Mouse (Mus musculus): ENCODE measurements around the gene Olfr432.
"Not testable (repeated sequence)": the region's sequence is repeated elsewhere in the genome, so short reads cannot be mapped to it uniquely, and the experiment has no call there.

Gene Olfr432

GRCm38 (mm10) chr1:174048893-174049292 lies at the start of gene Olfr432:
Gene Olfr432 (plus strand): TSS chr1:174049205.
- DNase-seq (ENCODE audit: low spot score), result no peak

GRCm38 (mm10) chr1:174004352-174005109 lies 44.5 kb upstream of the Olfr432 start:
- not testable (repeated sequence) for DNase-seq (ENCODE audit: low spot score)

- not testable (repeated sequence) for DNase-seq (ENCODE audit: low spot score)
These were observed 42.0 kb upstream of the Olfr432 start for GRCm38 (mm10) chr1:174007050-174007449.

GRCm38 (mm10) chr1:174031698-174032097 lies 17.3 kb upstream of the Olfr432 start, which contains the start of gene Ifi205:
Gene Ifi205 (minus strand): TSS chr1:174031810.
- no peak for DNase-seq (ENCODE audit: low spot score)

GRCm38 (mm10) chr1:174035841-174036240 lies 13.2 kb upstream of the Olfr432 start:
- DNase-seq (ENCODE audit: low spot score), result no peak

- DNase-seq (ENCODE audit: low spot score), result no peak
These were observed 10.5 kb upstream of the Olfr432 start for GRCm38 (mm10) chr1:174038480-174038879.

GRCm38 (mm10) chr1:174040523-174041177 lies 8.4 kb upstream of the Olfr432 start, which contains the start of gene Olfr433:
Gene Olfr433 (plus strand): TSS chr1:174040705.
- DNase-seq (ENCODE audit: low spot score), result no peak

- DNase-seq (ENCODE audit: low spot score), result not testable (repeated sequence)
These were observed 6.7 kb upstream of the Olfr432 start for GRCm38 (mm10) chr1:174042091-174042884.

GRCm38 (mm10) chr1:174044431-174044830 lies 4.6 kb upstream of the Olfr432 start:
- DNase-seq (ENCODE audit: low spot score), result no peak

- DNase-seq (ENCODE audit: low spot score), result not testable (repeated sequence)
These were observed 778 bp upstream of the Olfr432 start for GRCm38 (mm10) chr1:174048227-174048626.

GRCm38 (mm10) chr1:174049357-174049756 lies 352 bp downstream of the Olfr432 start:
- DNase-seq (ENCODE audit: low spot score), result not testable (repeated sequence)

- no peak for DNase-seq (ENCODE audit: low spot score)
These were observed 1.5 kb downstream of the Olfr432 start for GRCm38 (mm10) chr1:174050532-174050931.

GRCm38 (mm10) chr1:174051515-174051914 lies 2.5 kb downstream of the Olfr432 start:
- no peak for DNase-seq (ENCODE audit: low spot score)

- DNase-seq (ENCODE audit: low spot score), result no peak
These were observed 3.0 kb downstream of the Olfr432 start for GRCm38 (mm10) chr1:174051931-174052536.

GRCm38 (mm10) chr1:174052981-174053380 lies 4.0 kb downstream of the Olfr432 start:
- DNase-seq (ENCODE audit: low spot score), result no peak

GRCm38 (mm10) chr1:174055248-174055647 lies 6.2 kb downstream of the Olfr432 start:
- no peak for DNase-seq (ENCODE audit: low spot score)

- no peak for DNase-seq (ENCODE audit: low spot score)
These were observed 17.3 kb downstream of the Olfr432 start, which contains the start of gene Olfr430 for GRCm38 (mm10) chr1:174066305-174066704. Gene Olfr430 (plus strand): TSS chr1:174066605.

- DNase-seq (ENCODE audit: low spot score), result no peak
These were observed 35.0 kb downstream of the Olfr432 start, which contains the start of gene Olfr429 for GRCm38 (mm10) chr1:174084031-174084430. Gene Olfr429 (plus strand): TSS chr1:174084331.

GRCm38 (mm10) chr1:174096591-174096990 lies 47.6 kb downstream of the Olfr432 start, which contains the start of gene Olfr427:
Gene Olfr427 (plus strand): TSS chr1:174096891.
- DNase-seq (ENCODE audit: low spot score), result no peak

GRCm38 (mm10) chr1:174103735-174104134 lies 54.7 kb downstream of the Olfr432 start:
- DNase-seq (ENCODE audit: low spot score), result no peak

All from testis, postnatal 14 days (tissue).